Mouse (Mus musculus): ENCODE data around the gene Plekhh3. TPM values are rescaled to one million over a fixed set of nuclear protein-coding genes. Genes with fewer than 3 reads are reported as not detected.
"Not testable (repeated sequence)": the region's sequence is repeated elsewhere in the genome, so short reads cannot be mapped to it uniquely, and the experiment has no call there.

Plekhh3 gene
- polyA plus RNA-seq, 1 experiment from 2014 or later: 11.1 TPM

DNA sequence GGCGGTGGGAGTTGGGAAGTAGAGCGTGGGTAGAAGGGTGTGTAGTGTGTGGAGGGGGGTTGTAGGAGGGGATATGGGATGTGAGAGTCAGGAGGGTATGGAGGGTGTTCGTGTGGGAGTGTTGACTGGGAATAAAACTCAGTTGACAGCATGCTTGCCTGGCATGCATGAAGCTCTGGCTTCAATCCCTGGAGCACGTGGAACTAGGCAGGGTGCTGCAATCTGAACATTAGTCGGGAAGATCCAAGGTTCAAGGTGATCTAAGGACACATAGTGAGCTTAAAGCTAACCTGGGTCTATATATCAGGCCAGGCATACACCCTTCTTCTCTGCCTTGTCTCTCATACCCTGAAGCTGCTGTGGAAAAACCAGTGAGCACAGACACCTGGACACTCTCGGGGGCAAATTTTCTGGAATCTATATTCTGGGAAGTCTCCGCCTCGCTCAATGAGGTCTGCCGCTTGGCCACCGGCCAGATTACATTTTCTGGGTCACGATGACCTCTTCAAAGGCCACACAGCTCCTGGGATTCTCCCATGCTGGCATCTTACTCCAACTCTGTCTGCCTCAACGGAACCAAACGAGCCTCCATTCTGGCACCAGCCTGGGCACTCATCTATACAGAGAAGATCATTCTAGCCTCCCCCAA, 36.8 kb downstream of the Plekhh3 start:
- Histone ChIP-seq H3K9ac (no peak overlapping the region), H3K9me3 (no peaks in the 10 kb centered on the region), H3K4me1 (replicated peaks) (peaks cover 17% of the 10 kb centered on the region), H3K4me3 (replicated peaks) (no peak overlapping the region), H3K36me3 (no peaks in the 10 kb centered on the region), H3K4me2 (replicated peaks) (no peak overlapping the region), H3K27me3 (replicated peaks) (no peaks in the 10 kb centered on the region), H3K27ac (no peak overlapping the region)
- ATAC-seq: no peak
- WGBS: 71% methylated on average over 13 of the region's 13 CpGs

DNA sequence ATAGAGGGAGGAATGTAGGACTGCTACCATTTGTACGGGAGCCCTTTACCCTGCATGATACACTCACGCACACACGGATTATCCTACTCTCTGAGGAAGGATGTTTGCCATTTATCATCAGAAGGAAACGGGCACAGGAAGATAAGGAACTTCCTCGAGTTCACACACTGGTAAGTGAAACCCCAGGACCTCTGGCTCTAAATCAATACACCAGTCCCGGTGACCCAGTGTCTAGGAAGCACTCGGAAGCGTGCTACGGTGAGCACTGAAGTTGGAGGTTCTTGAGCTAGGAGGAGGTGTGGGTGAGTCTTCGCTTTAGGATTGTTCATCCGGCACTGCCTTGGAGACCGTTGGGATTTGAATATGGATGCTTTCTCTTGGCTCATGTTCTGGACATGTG, 38.1 kb downstream of the Plekhh3 start:
- WGBS: 58% methylated on average over 12 of the region's 12 CpGs

DNA sequence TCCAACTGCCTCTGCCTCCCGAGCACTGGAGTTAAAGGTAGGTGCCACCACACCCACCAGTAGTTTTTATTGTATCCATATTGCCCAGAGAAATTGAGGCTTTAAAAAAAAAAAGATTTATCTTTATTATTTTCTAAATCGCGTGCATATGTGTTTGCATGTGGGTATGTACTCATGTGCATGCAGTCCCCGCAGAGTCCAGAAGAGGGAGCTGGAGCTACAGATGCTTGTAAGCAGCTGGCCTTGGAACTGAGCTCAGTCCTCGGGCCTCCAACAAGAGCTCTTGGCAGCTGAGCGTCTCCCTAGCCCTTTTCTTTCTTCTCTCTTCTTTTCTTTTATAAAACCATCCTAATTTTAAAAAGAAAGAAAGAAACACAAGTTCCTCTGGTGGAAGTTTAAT, 39.5 kb downstream of the Plekhh3 start:
- Histone ChIP-seq H3K27ac (no peak overlapping the region), H3K4me3 (replicated peaks) (no peak overlapping the region), H3K4me1 (replicated peaks) (peaks cover 9% of the 10 kb centered on the region; the same call in 1 of the 2 replicates), H3K4me2 (replicated peaks) (no peak overlapping the region), H3K27me3 (replicated peaks) (no peaks in the 10 kb centered on the region), H3K9ac (no peak overlapping the region), H3K9me3 (no peaks in the 10 kb centered on the region), H3K36me3 (peaks cover 2% of the 10 kb centered on the region)
- ATAC-seq: no peak
- 87% methylated on average over 6 of the region's 6 CpGs for WGBS

More for the DNA sequence above, 38.1 kb downstream of the Plekhh3 start:
- no peak for ATAC-seq
- Histone ChIP-seq H3K4me2 (replicated peaks) (no peak overlapping the region), H3K4me3 (replicated peaks) (no peak overlapping the region), H3K27ac (no peak overlapping the region), H3K9ac (no peak overlapping the region), H3K4me1 (replicated peaks) (peaks cover 9% of the 10 kb centered on the region; the same call in 1 of the 2 replicates), H3K9me3 (no peaks in the 10 kb centered on the region), H3K36me3 (no peaks in the 10 kb centered on the region), H3K27me3 (replicated peaks) (no peaks in the 10 kb centered on the region)

DNA sequence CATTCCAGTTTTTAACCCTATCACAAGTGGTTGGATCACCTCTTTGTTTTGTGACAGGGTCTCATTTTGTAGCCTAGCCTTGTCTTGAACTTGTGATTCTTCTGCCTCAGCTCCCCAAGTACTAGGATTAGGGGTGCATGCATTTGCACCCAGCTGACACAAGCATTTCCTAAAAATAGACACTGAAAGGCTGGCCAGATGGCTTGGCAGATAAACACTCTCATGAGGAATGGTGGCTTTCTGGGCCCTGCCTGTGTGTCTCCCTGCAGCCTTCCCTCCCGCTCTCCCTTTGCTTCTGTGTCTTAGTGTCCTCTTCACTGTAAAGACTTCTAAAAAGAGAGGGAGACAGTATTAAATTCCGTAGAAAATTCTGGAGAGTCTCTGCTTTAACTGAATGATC, 40.0 kb downstream of the Plekhh3 start:
- H3K4me2 ChIP-seq (replicated peaks): no peak overlapping the region
- no peak overlapping the region for H3K9ac ChIP-seq
- peaks cover 9% of the 10 kb centered on the region; the same call in 1 of the 2 replicates for H3K4me1 ChIP-seq (replicated peaks)
- no peaks in the 10 kb centered on the region for H3K9me3 ChIP-seq
- no peak overlapping the region for H3K27ac ChIP-seq
- no peak overlapping the region for H3K4me3 ChIP-seq (replicated peaks)
- H3K36me3 ChIP-seq: peaks cover 7% of the 10 kb centered on the region
- 74% methylated on average over 2 of the region's 2 CpGs for WGBS
- no peaks in the 10 kb centered on the region for H3K27me3 ChIP-seq (replicated peaks)
- ATAC-seq: no peak

DNA sequence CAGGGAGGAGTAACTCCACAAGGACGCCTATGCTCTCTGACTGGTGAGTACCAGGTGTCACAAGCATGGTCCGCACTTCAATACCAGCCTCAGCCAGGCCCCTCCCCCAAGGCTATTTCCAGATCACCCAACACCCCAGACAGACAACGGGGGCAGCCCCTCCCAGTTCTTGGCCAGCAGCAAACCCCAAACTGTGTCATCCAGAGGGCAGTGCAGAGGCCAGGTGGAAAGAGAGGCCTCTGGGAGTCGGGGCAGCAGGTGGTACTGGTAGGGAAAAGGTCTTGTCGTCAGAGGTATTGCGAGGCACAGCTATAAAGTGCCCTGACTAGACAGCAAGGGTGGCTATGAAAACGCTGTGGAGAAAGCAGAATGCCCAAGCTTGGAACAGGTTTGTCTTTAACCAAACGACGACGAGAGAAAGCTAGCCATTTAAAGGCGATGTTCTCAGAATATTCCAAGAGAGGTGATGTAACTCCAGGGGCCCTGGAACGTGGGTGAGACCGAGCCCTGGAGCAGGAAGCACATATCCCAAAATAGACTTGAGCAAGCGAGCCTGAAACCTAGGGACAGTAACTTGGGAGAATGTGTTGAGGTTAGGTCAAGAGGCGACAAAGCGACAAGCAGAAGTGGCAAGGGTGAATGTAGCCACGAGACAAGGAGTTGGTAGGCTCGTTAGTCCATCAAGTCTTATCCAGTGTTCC, 40.9 kb downstream of the Plekhh3 start:
- H3K4me1 ChIP-seq (replicated peaks): peaks cover 9% of the 10 kb centered on the region; the same call in 1 of the 2 replicates
- H3K4me2 ChIP-seq (replicated peaks): 0 out of 2 replicates have a peak overlapping the region, but pooled peaks have one; percentile 9
- 40% methylated on average over 18 of the region's 18 CpGs for WGBS
- H3K27ac ChIP-seq: no peak overlapping the region
- no peaks in the 10 kb centered on the region for H3K9me3 ChIP-seq
- H3K36me3 ChIP-seq: peaks cover 11% of the 10 kb centered on the region
- H3K9ac ChIP-seq: no peak overlapping the region
- no peaks in the 10 kb centered on the region for H3K27me3 ChIP-seq (replicated peaks)
- peak; percentile 59; the same call in 1 of the 2 replicates for ATAC-seq
- H3K4me3 ChIP-seq (replicated peaks): no peak overlapping the region

DNA sequence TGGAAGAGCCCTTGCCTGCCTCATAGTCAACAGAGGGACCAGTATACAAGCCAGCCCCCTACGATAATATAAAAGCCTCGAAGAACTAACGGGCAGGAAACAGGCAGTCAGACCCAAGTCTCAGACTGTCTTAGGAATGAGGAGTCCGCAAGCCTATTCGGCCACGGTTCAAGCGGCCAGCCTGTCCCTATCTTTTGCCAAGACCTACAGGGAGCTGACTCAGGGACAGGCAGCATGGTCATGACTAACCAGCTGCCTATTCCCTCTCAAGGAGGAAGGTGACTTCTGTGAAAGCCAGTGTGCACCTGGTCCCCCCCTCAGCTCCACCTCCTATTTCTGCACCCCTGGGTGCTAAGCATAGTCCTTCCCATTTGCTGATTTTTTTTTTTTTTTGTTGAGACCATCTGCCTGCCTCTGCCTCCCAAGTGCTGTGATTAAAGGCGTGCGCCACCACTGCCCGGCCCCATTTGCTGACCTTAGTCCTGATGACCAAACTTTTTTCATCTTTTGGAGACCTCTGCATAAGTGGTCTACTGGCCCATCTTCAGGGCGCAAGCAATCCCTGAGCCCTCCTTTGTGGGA, 42.1 kb downstream of the Plekhh3 start:
- Histone ChIP-seq H3K36me3 (peaks cover 11% of the 10 kb centered on the region), H3K27me3 (replicated peaks) (no peaks in the 10 kb centered on the region), H3K9me3 (no peaks in the 10 kb centered on the region), H3K4me2 (replicated peaks) (no peak overlapping the region), H3K4me3 (replicated peaks) (no peak overlapping the region), H3K27ac (no peak overlapping the region), H3K9ac (no peak overlapping the region), H3K4me1 (replicated peaks) (peaks cover 9% of the 10 kb centered on the region; the same call in 1 of the 2 replicates)
- no peak for ATAC-seq
- WGBS: 89% methylated on average over 11 of the region's 11 CpGs

DNA sequence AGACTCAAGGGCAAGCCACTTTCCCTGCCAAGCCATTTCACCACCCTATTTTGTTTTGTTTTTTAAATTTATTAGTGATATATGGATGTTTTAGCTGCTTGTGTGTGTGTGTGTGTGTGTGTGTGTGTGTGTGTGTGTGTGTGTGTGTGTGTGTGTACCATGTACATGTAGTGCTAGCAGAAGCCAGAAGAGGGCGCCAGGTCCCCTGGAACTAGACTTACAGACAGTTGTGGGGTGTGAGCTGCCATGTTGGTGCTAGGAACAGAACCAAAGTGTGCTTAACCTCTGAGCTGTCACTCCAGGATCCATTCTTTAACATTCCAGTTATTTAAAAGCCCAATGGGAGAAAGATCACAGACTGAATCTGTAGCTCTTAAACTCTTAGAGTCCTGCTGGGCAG, 44.1 kb downstream of the Plekhh3 start:
- Histone ChIP-seq H3K9ac (no peak overlapping the region), H3K4me3 (replicated peaks) (no peak overlapping the region), H3K36me3 (peaks cover 17% of the 10 kb centered on the region), H3K27ac (no peak overlapping the region), H3K27me3 (replicated peaks) (no peaks in the 10 kb centered on the region), H3K9me3 (no peaks in the 10 kb centered on the region), H3K4me1 (replicated peaks) (peaks cover 9% of the 10 kb centered on the region; the same call in 1 of the 2 replicates), H3K4me2 (replicated peaks) (no peak overlapping the region)
- 91% methylated on average over 1 of the region's 1 CpGs for WGBS
- no peak for ATAC-seq

DNA sequence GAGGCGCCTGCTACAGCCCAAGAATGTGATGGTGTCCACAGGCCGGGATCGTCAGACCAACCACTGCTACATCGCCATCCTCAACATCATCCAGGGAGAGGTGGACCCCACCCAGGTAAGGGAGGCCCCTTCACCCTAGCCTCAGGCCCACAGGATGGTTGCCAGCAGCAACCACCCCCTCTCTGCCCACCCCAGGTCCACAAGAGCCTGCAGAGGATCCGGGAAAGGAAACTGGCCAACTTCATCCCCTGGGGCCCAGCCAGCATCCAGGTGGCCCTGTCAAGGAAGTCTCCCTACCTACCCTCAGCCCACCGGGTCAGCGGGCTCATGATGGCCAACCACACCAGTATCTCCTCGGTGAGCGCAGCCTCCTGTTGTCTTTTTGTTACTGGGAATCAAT, 46.1 kb downstream of the Plekhh3 start:
- 95% methylated on average over 9 of the region's 9 CpGs for WGBS
- H3K4me1 ChIP-seq (replicated peaks); H3K9ac ChIP-seq; ATAC-seq; H3K4me2 ChIP-seq (replicated peaks); H3K9me3 ChIP-seq; H3K27ac ChIP-seq; H3K4me3 ChIP-seq (replicated peaks); H3K27me3 ChIP-seq (replicated peaks): not testable (repeated sequence)
- peaks cover 17% of the 10 kb centered on the region for H3K36me3 ChIP-seq

DNA sequence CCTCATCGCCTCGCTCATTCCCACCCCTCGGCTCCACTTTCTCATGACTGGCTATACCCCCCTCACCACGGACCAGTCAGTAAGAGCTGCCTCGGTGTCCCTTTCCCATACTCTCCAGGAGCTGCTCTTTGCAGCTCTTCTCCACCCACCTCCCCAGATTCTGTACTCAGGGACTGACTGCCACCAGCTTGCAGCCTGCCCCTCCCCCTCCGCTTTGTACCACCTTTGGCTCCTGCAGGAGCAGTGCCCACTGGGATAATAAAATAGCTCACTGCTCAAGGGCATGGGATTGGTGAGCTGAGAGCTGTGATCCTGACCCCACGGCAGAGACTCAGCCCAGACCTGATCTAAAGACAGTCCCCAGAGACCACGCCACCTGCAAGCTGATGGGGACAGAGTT, 46.7 kb downstream of the Plekhh3 start:
- H3K4me1 ChIP-seq (replicated peaks): not testable (repeated sequence)
- WGBS: 94% methylated on average over 8 of the region's 8 CpGs

DNA sequence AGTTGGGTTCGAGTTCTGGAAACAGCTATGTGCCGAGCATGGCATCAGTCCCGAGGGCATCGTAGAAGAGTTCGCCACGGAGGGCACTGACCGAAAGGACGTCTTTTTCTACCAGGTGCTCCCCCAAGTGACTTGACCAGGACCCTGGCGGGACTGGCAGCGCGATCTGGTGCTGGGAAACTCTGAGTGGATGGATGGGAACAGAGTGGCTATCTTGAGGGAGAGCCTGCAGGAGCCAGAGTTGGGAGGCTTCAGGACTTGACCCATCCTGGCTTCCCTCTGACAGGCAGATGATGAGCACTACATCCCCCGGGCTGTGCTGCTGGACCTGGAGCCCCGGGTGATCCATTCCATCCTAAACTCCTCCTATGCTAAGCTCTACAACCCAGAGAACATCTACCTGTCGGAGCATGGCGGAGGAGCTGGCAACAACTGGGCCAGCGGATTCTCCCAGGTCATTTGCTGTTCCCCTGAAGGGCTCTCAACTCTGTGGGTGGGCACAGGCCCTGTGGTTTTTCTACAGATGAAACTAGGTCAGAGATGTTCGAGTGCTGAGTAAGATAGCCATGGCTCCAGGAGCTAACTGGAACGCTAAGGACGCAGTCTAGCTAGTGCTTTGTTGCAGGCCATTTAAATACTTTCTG, 50.5 kb downstream of the Plekhh3 start:
- ATAC-seq: no peak
- peak overlapping the region; percentile 86 for H3K4me2 ChIP-seq (replicated peaks)
- H3K36me3 ChIP-seq: 0 out of 2 replicates have a peak, but pooled peaks cover 6% of the 10 kb centered on the region
- H3K27me3 ChIP-seq (replicated peaks): no peaks in the 10 kb centered on the region
- H3K4me1 ChIP-seq (replicated peaks): peaks cover 18% of the 10 kb centered on the region
- H3K4me3 ChIP-seq (replicated peaks): peak overlapping the region; percentile 95
- H3K27ac ChIP-seq: peak overlapping the region; percentile 87
- no peaks in the 10 kb centered on the region for H3K9me3 ChIP-seq
- WGBS: 20% methylated on average over 19 of the region's 19 CpGs
- H3K9ac ChIP-seq: peak overlapping the region; percentile 73

More for the DNA sequence above, 46.7 kb downstream of the Plekhh3 start:
- H3K4me3 ChIP-seq (replicated peaks); H3K27me3 ChIP-seq (replicated peaks); H3K4me2 ChIP-seq (replicated peaks); ATAC-seq; H3K9ac ChIP-seq; H3K9me3 ChIP-seq; H3K27ac ChIP-seq: not testable (repeated sequence)
- peaks cover 17% of the 10 kb centered on the region for H3K36me3 ChIP-seq

DNA sequence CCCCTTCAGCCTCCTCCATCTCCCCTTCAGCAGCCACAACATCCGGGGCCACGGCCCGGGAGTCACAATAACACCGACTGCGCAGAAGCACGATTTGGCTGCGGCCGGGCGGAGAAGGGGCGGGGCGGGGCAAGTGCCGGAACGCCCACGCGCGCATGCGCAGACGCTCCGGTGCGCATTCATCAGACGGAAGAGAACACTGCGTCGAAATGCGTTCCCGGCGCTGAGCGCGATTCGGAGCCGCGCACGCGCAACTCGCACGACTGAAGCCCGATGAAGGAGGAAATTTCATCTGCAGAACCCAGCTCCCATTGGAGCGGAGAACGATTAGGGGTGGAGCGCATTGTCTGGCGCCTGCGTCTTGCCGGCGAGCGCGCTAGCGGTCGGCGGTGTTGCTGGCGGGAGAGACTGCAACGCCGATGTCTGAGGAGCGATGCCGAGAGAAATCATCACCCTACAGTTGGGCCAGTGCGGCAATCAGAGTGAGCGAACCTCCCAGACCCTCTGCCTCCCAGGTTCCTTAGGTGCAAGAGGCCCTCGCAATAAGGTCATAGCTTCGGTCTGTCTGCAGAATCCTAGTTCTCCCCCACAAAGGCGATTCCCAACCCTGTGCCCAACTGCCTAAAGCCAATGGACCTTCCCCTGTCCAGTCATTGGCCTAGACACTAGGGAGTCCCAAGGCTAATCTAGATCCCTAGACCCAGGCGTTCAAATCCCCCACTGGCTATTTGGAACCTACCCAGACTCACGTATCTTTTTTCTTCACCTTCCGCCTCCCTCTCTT, 51.2 kb downstream of the Plekhh3 start, which contains the start of the genes Retreg3 and Tubg1:
Gene Retreg3, minus strand, starts transcription at position 133 of the 784 bp plus-strand sequence.
Gene Tubg1, plus strand, starts transcription at position 178 of the 784 bp plus-strand sequence.
- Histone ChIP-seq H3K9me3 (no peaks in the 10 kb centered on the region), H3K4me1 (replicated peaks) (peaks cover 18% of the 10 kb centered on the region), H3K9ac (peak within 1 kb of the TSS; percentile 95), H3K27ac (peak within 1 kb of the TSS; percentile 87), H3K27me3 (replicated peaks) (no peaks in the 10 kb centered on the region), H3K4me3 (replicated peaks) (peak within 1 kb of the TSS; percentile 95), H3K36me3 (0 out of 2 replicates have a peak, but pooled peaks cover 6% of the 10 kb centered on the region), H3K4me2 (replicated peaks) (peak within 1 kb of the TSS; percentile 86)
- under 1% methylated on average over 61 of the region's 61 CpGs for WGBS
- peak; percentile 98 for ATAC-seq
